Mouse (Mus musculus): ENCODE results near the gene B4galnt4.

The B4galnt4 gene

GRCm38 (mm10) chr7:141064576-141064975 lies 3.7 kb downstream of the B4galnt4 start:
- in situ Hi-C loops (cut with MboI, MseI) = loop anchor here in 1 of 2 experiments (10.0 kb wide), 1 partner anchor 110 kb away; the partner anchor contains the start of gene Rnh1

GRCm38 (mm10) chr7:141068351-141068750 lies 7.4 kb downstream of the B4galnt4 start:
- in situ Hi-C loops (cut with MboI, MseI) = loop anchor here in 1 of 2 experiments (10.0 kb wide), 1 partner anchor 106 kb away; the partner anchor contains the start of gene Rnh1

DNA sequence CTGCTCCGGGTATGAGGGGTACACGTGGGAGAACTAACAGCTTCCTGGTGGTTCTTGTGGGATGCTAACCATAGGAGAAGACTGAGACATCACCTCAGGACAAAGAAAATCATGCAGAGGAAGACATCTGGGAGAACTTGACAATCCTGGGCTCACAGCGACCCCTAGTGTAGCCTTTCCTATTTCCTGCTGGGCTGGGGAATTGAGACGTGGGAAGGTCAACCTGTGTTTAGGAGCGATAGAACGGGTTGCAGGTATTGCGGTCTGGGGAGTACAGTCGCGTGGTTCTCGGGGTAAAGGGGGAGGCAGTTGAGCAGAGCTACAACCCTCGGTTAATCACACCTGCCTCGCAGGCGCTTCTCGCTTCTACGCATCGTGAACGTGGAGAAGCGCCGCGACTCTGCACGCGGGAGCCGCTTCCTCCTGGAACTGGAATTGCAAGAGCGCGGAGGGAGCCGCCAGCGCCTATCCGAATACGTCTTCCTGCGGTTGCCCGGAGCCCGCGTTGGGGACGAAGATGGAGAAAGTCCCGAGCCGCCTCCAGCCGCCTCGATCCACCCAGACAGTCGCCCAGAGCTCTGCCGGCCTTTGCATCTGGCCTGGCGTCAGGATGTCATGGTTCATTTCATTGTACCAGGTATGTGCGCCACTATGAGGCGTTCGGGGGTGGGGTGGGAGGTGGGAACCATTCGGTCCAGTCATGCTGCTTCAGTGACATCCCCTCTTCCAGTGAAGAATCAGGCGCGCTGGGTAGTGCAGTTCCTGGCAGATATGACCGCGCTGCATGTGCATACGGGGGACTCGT lies 9.4 kb downstream of the B4galnt4 start:
- in situ Hi-C loops (cut with MboI, MseI) = no loop called here

DNA sequence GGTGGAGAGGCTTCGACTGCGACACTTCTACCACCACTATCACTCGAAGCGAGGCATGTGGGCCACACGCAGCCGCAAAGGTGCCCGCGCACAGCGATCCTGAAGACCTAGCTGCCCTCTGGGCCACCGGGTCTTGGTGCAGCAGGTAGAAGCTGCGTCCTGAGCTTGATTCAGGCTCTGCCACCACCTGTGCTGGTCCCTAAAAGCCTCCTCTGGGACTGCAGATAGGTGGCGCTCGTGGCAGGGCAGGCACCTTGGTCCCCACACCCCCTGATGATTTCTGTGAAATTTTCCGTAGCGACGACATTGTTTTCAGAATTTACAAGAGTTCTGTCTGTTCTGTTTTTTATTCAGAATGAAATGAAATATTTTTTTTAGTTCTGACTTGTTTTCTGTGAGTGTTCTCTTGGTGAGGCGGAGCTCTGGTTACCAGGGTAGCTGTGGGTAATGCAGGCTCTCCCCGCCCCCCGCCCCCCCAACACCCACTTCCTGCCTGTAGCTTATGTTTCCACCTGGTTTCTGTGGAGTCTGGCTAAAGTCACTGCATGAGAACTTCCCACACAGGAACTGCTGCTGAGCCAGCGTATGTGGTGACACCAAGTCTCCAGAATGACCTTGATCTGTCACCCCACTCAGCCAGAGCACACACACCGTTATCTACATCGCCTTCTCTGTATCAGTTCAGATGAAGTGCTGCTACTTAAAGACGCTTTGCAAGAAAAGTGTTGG lies 11.3 kb downstream of the B4galnt4 start:
- in situ Hi-C loops (cut with MboI, MseI) = no loop called here

DNA sequence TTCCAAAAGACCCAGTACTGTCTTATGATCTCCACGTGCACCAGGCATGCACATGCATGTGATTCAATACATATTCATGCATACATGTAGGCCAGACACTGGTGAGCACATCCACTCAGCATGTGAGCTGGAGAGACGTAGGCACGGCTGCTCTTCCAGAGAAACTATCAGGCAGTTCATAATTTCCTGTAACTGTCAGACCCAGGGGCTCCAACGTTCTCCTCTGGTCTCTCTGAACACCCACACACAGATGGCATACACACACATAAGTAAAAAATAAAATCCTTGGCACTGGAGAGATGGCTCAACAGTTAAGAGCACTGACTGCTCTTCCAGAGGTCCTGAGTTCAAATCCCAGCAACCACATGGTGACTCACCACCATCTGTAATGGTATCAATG lies 12.9 kb downstream of the B4galnt4 start:
- in situ Hi-C loops (cut with MboI, MseI) = no loop called here

- in situ Hi-C loops (cut with MboI, MseI) = loop anchor here in 1 of 2 experiments (25.0 kb wide), 1 partner anchor 1984 kb away; the partner anchor contains the start of genes Cd81 and Tssc4
Observed at GRCm38 (mm10) chr7:141077841-141078240, 16.9 kb downstream of the B4galnt4 start, which contains the start of gene Pkp3. Pkp3 (plus strand) TSS chr7:141078218.

DNA sequence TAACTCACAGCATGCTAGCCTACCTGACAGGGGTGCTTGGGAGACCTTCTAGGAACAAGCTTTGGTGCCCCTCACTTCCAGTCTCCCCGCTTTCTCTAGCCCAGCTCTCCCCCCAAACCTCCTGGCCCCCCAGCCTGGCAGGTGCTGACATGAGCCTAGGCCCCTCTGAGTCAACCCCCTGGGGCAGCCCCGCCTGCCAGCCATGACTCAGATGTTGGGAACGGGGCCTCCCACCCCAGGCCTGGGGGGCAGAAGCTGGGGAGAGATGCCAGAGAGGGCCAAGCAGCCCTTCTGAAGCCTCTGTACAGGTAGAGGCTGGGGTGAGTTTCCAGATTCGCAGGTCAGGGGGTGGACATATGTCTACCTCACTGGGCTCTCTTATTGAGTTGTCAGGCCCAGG lies 18.0 kb downstream of the B4galnt4 start:
- in situ Hi-C loops (cut with MboI, MseI) = loop anchor here in 1 of 2 experiments (25.0 kb wide), 1 partner anchor 1983 kb away; the partner anchor contains the start of genes Cd81 and Tssc4

GRCm38 (mm10) chr7:141079481-141080449 lies 18.9 kb downstream of the B4galnt4 start:
- in situ Hi-C loops (cut with MboI, MseI) = loop anchor here in 1 of 2 experiments (25.0 kb wide), 1 partner anchor 1983 kb away; the partner anchor contains the start of genes Cd81 and Tssc4

GRCm38 (mm10) chr7:141087894-141088293 lies 27.0 kb downstream of the B4galnt4 start:
- in situ Hi-C loops (cut with MboI, MseI) = loop anchor here in 1 of 2 experiments (25.0 kb wide), 1 partner anchor 1974 kb away; the partner anchor contains the start of genes Cd81 and Tssc4

DNA sequence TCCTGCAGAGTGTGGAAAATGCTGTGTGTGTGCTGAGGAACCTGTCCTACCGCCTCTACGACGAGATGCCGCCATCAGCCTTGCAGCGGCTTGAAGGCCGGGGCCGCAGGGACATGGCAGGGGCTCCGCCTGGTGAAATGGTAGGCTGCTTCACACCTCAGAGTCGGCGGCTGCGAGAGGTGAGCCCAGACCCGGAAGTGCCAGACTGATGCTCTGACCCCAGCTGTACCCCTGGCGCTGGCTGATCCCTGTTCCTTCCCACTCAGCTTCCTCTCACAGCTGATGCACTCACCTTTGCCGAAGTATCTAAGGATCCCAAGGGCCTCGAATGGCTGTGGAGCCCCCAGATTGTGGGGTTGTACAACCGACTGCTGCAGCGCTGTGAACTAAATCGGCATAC lies 27.6 kb downstream of the B4galnt4 start:
- in situ Hi-C loops (cut with MboI, MseI) = loop anchor here in 1 of 2 experiments (25.0 kb wide), 1 partner anchor 1974 kb away; the partner anchor contains the start of genes Cd81 and Tssc4

DNA sequence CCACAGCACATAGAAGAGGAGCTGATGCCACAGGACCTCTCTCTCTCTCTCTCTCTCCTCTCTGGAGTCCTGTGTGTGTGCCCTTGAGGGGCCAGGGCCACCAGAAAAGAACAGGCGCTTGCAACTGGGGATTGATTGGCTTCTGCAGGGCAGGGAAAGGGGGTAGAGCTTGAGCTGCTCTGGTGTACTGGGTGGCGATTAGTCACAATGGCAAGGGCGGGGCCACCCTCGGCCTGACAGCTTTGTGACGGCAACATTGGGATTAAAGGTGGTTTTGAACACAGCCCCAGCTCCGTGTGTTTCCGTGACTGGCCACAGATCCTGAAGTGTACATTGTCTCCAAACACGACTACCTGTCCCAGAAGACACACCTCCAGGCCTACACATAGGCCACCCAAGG lies 29.3 kb downstream of the B4galnt4 start:
- in situ Hi-C loops (cut with MboI, MseI) = loop anchor here (5.0 to 25.0 kb wide), 2 partner anchors 87 to 1972 kb away; partner anchors contain the start of genes Cd81 (in 1 of the 2) and Tssc4 (in 1 of the 2)

GRCm38 (mm10) chr7:141092051-141092735 lies 31.3 kb downstream of the B4galnt4 start:
- in situ Hi-C loops (cut with MboI, MseI) = loop anchor here (5.0 to 25.0 kb wide), 2 partner anchors 85 to 1970 kb away; partner anchors contain the start of genes Cd81 (in 1 of the 2) and Tssc4 (in 1 of the 2)

- in situ Hi-C loops (cut with MboI, MseI) = loop anchor here (5.0 to 25.0 kb wide), 2 partner anchors 83 to 1968 kb away; partner anchors contain the start of genes Cd81 (in 1 of the 2) and Tssc4 (in 1 of the 2)
Observed at GRCm38 (mm10) chr7:141093950-141094349, 33.0 kb downstream of the B4galnt4 start.

GRCm38 (mm10) chr7:141094487-141095205 lies 33.7 kb downstream of the B4galnt4 start:
- in situ Hi-C loops (cut with MboI, MseI) = loop anchor here (5.0 to 25.0 kb wide), 3 partner anchors 78 to 1968 kb away; partner anchors contain the start of genes Cd81 (in 1 of the 2), Rnh1 (in 1 of the 2) and Tssc4 (in 1 of the 2)

DNA sequence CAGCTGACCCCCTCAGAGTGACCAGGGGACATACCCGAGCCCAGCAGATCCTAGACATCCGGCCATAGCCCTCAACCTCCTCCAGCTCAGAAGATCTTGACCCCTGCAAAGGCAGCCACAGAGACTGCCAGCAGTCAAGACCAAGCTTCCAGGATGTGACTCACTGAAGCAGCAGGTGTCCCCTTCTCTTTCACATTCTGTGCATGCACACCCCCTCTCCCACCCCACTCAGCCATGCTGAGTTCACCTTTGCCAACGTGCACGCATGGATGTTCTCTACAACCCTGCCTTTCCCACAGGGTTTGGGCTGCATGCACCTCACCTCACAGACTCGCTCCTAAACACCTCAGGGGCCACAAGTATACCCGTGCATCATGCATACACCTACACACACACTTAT lies 35.1 kb downstream of the B4galnt4 start:
- in situ Hi-C loops (cut with MboI, MseI) = loop anchor here in 1 of 2 experiments (5.0 to 25.0 kb wide), 2 partner anchors 76 to 1966 kb away; partner anchors contain the start of genes Cd81, Rnh1 and Tssc4

GRCm38 (mm10) chr7:141096649-141097056 lies 35.7 kb downstream of the B4galnt4 start:
- in situ Hi-C loops (cut with MboI, MseI) = loop anchor here in 1 of 2 experiments (5.0 to 25.0 kb wide), 2 partner anchors 76 to 1966 kb away; partner anchors contain the start of genes Cd81, Rnh1 and Tssc4

DNA sequence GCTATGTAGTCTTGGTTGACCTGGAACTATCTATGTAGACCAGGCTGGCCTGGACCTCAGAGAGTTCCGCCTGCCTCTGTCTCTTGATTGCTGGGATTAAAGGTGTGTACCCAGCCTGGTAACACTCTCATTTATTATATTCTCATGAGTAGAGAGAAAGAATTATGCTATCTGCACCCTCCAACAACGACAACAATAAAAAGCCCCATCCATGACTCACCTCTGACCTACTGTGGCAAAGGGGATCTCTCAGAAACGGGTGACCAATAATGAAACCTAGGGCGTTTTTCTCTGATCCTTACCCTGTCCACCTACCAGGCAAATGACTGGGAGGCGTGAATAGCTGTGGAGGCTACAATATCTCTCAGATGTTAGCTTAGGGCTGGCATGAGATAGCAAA lies 36.3 kb downstream of the B4galnt4 start:
- in situ Hi-C loops (cut with MboI, MseI) = loop anchor here in 1 of 2 experiments (5.0 to 25.0 kb wide), 2 partner anchors 75 to 1965 kb away; partner anchors contain the start of genes Cd81, Rnh1 and Tssc4
